Mouse (Mus musculus): Measurements from ENCODE around the gene Aldh2.

Gene Aldh2

GRCm38 (mm10) chr5:121547084-121547483 lies 46.5 kb downstream of the Aldh2 start:
- no peak for DNase-seq (ENCODE audit: low read depth, low spot score)

GRCm38 (mm10) chr5:121546530-121546895 lies 47.1 kb downstream of the Aldh2 start:
- DNase-seq (ENCODE audit: low read depth, low spot score), result peak; percentile 63

- DNase-seq (ENCODE audit: low read depth, low spot score), result peak; percentile 97
Observed at GRCm38 (mm10) chr5:121545793-121546529, 47.7 kb downstream of the Aldh2 start, which contains the start of gene Mapkapk5. Gene Mapkapk5, minus strand, starts transcription at chr5:121545905.

- peak; percentile 65 for DNase-seq (ENCODE audit: low read depth, low spot score)
Observed at GRCm38 (mm10) chr5:121544910-121545792, 48.5 kb downstream of the Aldh2 start, which contains the start of the genes Adam1a and Gm42878. Gene Adam1a, minus strand, starts transcription at chr5:121545482. Gene Gm42878, minus strand, starts transcription at chr5:121545482.

- DNase-seq (ENCODE audit: low read depth, low spot score), result no peak
Observed at GRCm38 (mm10) chr5:121543370-121543769, 50.3 kb downstream of the Aldh2 start.

- peak; percentile 14 for DNase-seq (ENCODE audit: low read depth, low spot score)
Observed at GRCm38 (mm10) chr5:121541235-121541634, 52.4 kb downstream of the Aldh2 start.

GRCm38 (mm10) chr5:121540066-121540465 lies 53.6 kb downstream of the Aldh2 start:
- no peak for DNase-seq (ENCODE audit: low read depth, low spot score)

GRCm38 (mm10) chr5:121537588-121537987 lies 56.0 kb downstream of the Aldh2 start:
- no peak for DNase-seq (ENCODE audit: low read depth, low spot score)

GRCm38 (mm10) chr5:121536921-121537555 lies 56.6 kb downstream of the Aldh2 start:
- DNase-seq (ENCODE audit: low read depth, low spot score), result no peak

- no peak for DNase-seq (ENCODE audit: low read depth, low spot score)
Observed at GRCm38 (mm10) chr5:121535116-121535515, 58.5 kb downstream of the Aldh2 start.

GRCm38 (mm10) chr5:121534521-121534920 lies 59.1 kb downstream of the Aldh2 start:
- DNase-seq (ENCODE audit: low read depth, low spot score), result peak; percentile 37

GRCm38 (mm10) chr5:121526961-121527360 lies 66.7 kb downstream of the Aldh2 start:
- no peak for DNase-seq (ENCODE audit: low read depth, low spot score)

- DNase-seq (ENCODE audit: low read depth, low spot score), result no peak
Observed at GRCm38 (mm10) chr5:121526526-121526925, 67.1 kb downstream of the Aldh2 start.

- DNase-seq (ENCODE audit: low read depth, low spot score), result no peak
Observed at GRCm38 (mm10) chr5:121525774-121526450, 67.7 kb downstream of the Aldh2 start.

GRCm38 (mm10) chr5:121519758-121520157 lies 73.9 kb downstream of the Aldh2 start:
- DNase-seq (ENCODE audit: low read depth, low spot score), result peak; percentile 28

- DNase-seq (ENCODE audit: low read depth, low spot score), result no peak
Observed at GRCm38 (mm10) chr5:121518983-121519382, 74.6 kb downstream of the Aldh2 start.

Data from CD4-positive helper T cell, adult 2 months (primary cell).